Comparison of ENCODE assay signal across 8 mouse cellular contexts in the genomic region with DNA sequence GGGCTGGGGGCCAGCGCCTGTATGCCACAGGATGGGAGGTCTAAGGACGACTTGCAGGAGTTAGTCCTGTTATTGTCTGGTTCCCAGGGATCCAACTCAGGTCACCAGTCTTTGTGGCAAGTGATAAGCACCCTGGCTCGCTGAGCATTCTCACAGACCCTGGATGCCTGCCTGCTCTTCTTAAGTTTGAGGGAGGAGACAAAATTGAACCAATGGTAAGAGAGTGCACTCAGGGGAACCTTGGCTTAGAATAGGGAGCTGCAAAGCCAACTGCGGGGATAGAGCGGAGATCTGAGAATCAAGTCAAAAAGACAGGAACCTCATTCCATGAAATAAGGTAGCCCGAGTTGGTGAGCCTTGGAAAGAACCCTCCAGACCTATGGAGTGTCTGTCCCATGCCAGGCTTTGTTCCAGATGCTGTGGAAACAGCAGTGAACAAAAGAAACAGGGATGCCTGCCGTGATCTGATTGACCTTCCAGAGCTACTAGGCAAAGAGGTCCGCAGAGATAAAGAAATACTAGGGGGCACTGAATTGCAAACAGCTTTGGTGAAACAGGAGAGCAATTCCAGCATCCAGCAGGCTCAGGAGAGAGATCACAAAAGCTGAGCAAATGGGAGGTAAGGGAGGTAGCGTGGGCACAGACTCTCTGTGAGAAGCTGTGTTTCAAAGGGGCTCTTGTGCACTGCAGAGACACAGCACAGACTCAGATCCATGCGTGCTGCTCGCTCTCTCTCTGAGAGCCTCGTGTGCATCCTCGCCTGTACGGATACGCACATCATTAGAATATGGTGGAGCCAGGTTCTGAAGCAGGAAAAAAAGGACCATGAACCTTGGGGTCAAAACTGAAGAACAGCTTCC.
DNase-seq lines count a peak whose midpoint lies in the region; ATAC-seq lines count a peak whose summit lies in the region.

No protein-coding gene starts in this region.

- DNase-seq in R1 (ENCODE audit: low read depth, low spot score) = peak; percentile 15
- peak; percentile 20 for DNase-seq in embryonic facial prominence, embryonic 10.5 days (ENCODE audit: low spot score)
- no peak for DNase-seq in thymus, postnatal 10 days (ENCODE audit: low spot score in 2 of 2)
- no peak for DNase-seq in right cerebral cortex, adult 2 months (ENCODE audit: low spot score in 2 of 2)

- peak overlapping the region; percentile 57 for H3K27ac ChIP-seq in embryonic facial prominence, embryonic 10.5 days (replicated peaks)
- H3K27ac ChIP-seq in heart, embryonic 12.5 days (ENCODE audit: poor library complexity, severe bottlenecking) = peak overlapping the region; percentile 7; the same call in 1 of the 2 replicates

- H3K4me1 ChIP-seq in embryonic facial prominence, embryonic 10.5 days = peaks cover 15% of the 10 kb centered on the region
- H3K4me1 ChIP-seq in heart, embryonic 12.5 days (replicated peaks) = peaks cover 35% of the 10 kb centered on the region

- 30% methylated on average over 15 of the region's 15 CpGs for WGBS in embryonic facial prominence, embryonic 10.5 days
- 33% methylated on average over 15 of the region's 15 CpGs for WGBS in heart, embryonic 12.5 days

- H3K9ac ChIP-seq in heart, embryonic 12.5 days = peak overlapping the region; percentile 50

- H3K9me3 ChIP-seq in embryonic facial prominence, embryonic 10.5 days = no peaks in the 10 kb centered on the region
- H3K9me3 ChIP-seq in heart, embryonic 12.5 days (replicated peaks) = no peaks in the 10 kb centered on the region

- no peaks in the 10 kb centered on the region for H3K27me3 ChIP-seq in embryonic facial prominence, embryonic 10.5 days (replicated peaks; ENCODE audit: low read depth, poor library complexity, severe bottlenecking)
- no peaks in the 10 kb centered on the region for H3K27me3 ChIP-seq in heart, embryonic 12.5 days (replicated peaks)

- ATAC-seq in heart, embryonic 12.5 days (ENCODE audit: insufficient number of reproducible peaks, low FRiP score) = no peak
- ATAC-seq in megakaryocyte-erythroid progenitor cell, adult 5-6 weeks (replicated peaks; ENCODE audit: low FRiP score, low TSS enrichment, poor library complexity, severe bottlenecking) = peak; percentile 69
- no peak for ATAC-seq in erythroblast, adult 5-6 weeks (replicated peaks; ENCODE audit: low FRiP score, poor library complexity, severe bottlenecking)
- no peak for ATAC-seq in granulocyte monocyte progenitor cell, adult 5-6 weeks (replicated peaks; ENCODE audit: poor library complexity, severe bottlenecking)

- no peaks in the 10 kb centered on the region for H3K36me3 ChIP-seq in embryonic facial prominence, embryonic 10.5 days (replicated peaks)
- H3K36me3 ChIP-seq in heart, embryonic 12.5 days = no peaks in the 10 kb centered on the region

- peak overlapping the region; percentile 8; the same call in 1 of the 2 replicates for H3K4me3 ChIP-seq in embryonic facial prominence, embryonic 10.5 days
- peak overlapping the region; percentile 13; the same call in 1 of the 2 replicates for H3K4me3 ChIP-seq in heart, embryonic 12.5 days

- H3K4me2 ChIP-seq in heart, embryonic 12.5 days = peak overlapping the region; percentile 52

Comparison
In these comparisons a context has a peak if more than half of its experiments do, and no peak if none do; other contexts are left out.
1. DNase-seq: peak in R1 (single experiment) and embryonic facial prominence, embryonic 10.5 days (single experiment); none in thymus, postnatal 10 days (0 of 2) and right cerebral cortex, adult 2 months (0 of 2).